Mouse (Mus musculus): ENCODE data around the gene Fam198b. TPM values are rescaled to one million over a fixed set of nuclear protein-coding genes. Genes with fewer than 3 reads are reported as not detected.

Fam198b gene
- polyA plus RNA-seq, 1 experiment from 2014 or later = 26.1 TPM

GRCm38 (mm10) chr3:79925950-79926697 is 41.8 kb downstream of the Fam198b start:
- 52% methylated on average over 4 of the region's 5 CpGs for WGBS (ENCODE audit: missing documents)
- H3K79me2 ChIP-seq (ENCODE audit: inconsistent target) = no peaks in the 10 kb centered on the region
- H3K27ac ChIP-seq = no peak overlapping the region
- H3K4me3 ChIP-seq (ENCODE audit: inconsistent target) = no peak overlapping the region
- no peaks in the 10 kb centered on the region for H3K36me3 ChIP-seq (ENCODE audit: inconsistent target)

DNA sequence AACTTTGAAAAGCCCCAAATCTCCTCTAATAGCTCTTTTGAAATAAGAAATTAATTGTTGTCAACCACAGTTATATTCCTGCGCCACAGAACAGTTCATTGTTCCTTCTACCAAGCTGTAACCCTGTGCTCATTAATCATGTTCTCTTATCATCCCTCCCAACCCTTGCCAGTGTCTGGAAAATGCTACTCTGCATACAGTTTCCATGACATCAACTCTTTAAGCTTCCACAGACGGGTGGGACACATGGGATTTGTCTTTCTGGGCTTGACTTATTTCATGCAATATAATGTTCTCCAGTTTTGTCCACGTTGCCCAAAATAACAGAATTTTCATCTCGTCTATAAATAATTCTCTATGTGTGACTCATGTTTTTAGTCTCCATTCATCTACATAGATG is 42.7 kb downstream of the Fam198b start:
- Histone ChIP-seq H3K79me2 (ENCODE audit: inconsistent target) (no peaks in the 10 kb centered on the region), H3K27ac (no peak overlapping the region), H3K36me3 (ENCODE audit: inconsistent target) (no peaks in the 10 kb centered on the region), H3K4me3 (ENCODE audit: inconsistent target) (no peak overlapping the region)
- WGBS (ENCODE audit: missing documents) = 90% methylated on average over 4 of the region's 4 CpGs

- no peaks in the 10 kb centered on the region for H3K79me2 ChIP-seq (ENCODE audit: inconsistent target)
- no peak overlapping the region for H3K27ac ChIP-seq
- H3K36me3 ChIP-seq (ENCODE audit: inconsistent target) = no peaks in the 10 kb centered on the region
- WGBS (ENCODE audit: missing documents) = 99% methylated on average over 5 of the region's 5 CpGs
- no peak overlapping the region for H3K4me3 ChIP-seq (ENCODE audit: inconsistent target)
Observed at GRCm38 (mm10) chr3:79928409-79928808, 44.1 kb downstream of the Fam198b start.

- Histone ChIP-seq H3K27ac (no peak overlapping the region), H3K36me3 (ENCODE audit: inconsistent target) (no peaks in the 10 kb centered on the region), H3K4me3 (ENCODE audit: inconsistent target) (no peak overlapping the region), H3K79me2 (ENCODE audit: inconsistent target) (no peaks in the 10 kb centered on the region)
- WGBS (ENCODE audit: missing documents) = 94% methylated on average over 6 of the region's 7 CpGs
Observed at GRCm38 (mm10) chr3:79930141-79930744, 45.9 kb downstream of the Fam198b start.

DNA sequence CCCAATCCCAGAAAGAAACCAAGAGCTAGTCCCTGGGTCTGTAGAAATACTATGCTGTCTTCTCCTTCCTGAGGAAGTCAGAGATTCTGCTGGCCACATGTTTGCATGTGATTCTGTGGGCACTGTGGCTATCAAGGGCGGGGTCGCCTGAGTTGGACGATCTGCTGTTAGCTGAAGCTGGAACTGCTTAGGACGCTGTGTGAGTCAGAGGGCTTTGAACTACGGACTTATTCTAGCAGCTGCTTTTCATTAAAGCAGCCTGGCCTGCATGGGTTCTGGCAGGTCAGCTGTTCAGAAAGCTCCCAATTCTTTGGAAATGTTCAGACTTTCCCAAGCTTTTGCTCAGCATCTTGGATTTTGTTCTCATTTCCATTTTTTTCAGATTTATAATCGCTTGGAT is 51.9 kb downstream of the Fam198b start:
- Histone ChIP-seq H3K4me3 (ENCODE audit: inconsistent target) (peak overlapping the region; percentile 9; the same call in 1 of the 2 replicates), H3K27ac (peak overlapping the region; percentile 96), H3K79me2 (ENCODE audit: inconsistent target) (peaks cover 8% of the 10 kb centered on the region; the same call in 1 of the 2 replicates), H3K36me3 (ENCODE audit: inconsistent target) (no peaks in the 10 kb centered on the region)
- WGBS (ENCODE audit: missing documents) = 15% methylated on average over 6 of the region's 6 CpGs

DNA sequence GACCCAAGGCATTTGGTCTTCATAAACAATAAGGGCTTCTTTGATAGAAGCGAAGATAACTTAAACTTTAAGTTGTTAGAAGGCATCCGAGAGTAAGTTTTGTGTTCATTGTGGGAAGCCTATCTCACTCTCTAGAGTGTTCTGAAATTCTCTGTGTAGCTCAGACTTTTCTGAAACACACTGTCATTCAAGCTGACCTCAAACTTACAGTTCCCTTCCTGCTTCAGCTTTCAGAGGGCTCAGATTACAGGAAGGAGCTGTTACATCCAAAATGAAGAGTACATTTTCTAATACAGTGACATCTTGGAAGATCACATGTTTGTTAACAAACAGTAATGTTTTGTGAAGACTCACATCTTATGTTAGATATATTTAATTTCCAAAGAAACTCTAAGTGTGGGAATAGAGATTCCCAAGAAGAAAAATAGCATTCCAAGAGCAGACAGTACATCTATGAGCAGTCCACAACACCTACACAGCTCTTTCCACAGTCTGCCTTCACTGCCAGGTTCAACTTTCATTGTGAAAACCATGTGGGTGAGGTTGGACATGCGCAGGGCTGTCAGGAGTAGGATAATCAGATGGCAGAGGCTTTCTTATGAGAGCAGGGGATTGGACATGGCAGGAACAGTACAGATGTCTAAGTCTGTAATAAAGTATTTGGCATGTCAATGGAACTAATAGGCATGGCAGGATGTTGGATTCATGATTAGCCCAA is 52.6 kb downstream of the Fam198b start:
- H3K79me2 ChIP-seq (ENCODE audit: inconsistent target) = peaks cover 8% of the 10 kb centered on the region; the same call in 1 of the 2 replicates
- WGBS (ENCODE audit: missing documents) = 66% methylated on average over 3 of the region's 3 CpGs
- 0 out of 2 replicates have a peak, but pooled peaks cover 2% of the 10 kb centered on the region for H3K36me3 ChIP-seq (ENCODE audit: inconsistent target)
- peak overlapping the region; percentile 9; the same call in 1 of the 2 replicates for H3K4me3 ChIP-seq (ENCODE audit: inconsistent target)
- H3K27ac ChIP-seq = peak overlapping the region; percentile 96

DNA sequence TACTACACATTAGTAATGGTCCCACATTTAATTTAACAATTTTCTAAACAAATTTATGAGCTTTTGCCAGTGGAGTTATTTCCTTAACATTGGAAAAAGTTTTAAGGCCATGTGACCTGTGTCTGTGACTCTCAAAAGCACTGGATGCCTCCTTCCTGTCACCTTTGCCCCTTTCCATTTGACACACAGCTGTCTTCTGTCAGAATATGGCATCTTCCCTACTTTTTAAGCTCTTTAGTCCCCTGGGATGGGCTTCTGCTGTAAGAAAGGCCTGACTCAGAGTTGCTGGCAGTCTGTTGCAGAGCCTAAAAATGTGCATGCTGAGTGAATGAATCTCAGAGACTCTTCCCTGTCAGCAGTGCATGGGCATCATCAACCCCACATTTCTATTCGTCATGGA is 63.4 kb downstream of the Fam198b start:
- H3K27ac ChIP-seq = no peak overlapping the region
- no peaks in the 10 kb centered on the region for H3K36me3 ChIP-seq (ENCODE audit: inconsistent target)
- 93% methylated on average over 1 of the region's 1 CpGs for WGBS (ENCODE audit: missing documents)
- no peaks in the 10 kb centered on the region for H3K79me2 ChIP-seq (ENCODE audit: inconsistent target)
- H3K4me3 ChIP-seq (ENCODE audit: inconsistent target) = no peak overlapping the region

DNA sequence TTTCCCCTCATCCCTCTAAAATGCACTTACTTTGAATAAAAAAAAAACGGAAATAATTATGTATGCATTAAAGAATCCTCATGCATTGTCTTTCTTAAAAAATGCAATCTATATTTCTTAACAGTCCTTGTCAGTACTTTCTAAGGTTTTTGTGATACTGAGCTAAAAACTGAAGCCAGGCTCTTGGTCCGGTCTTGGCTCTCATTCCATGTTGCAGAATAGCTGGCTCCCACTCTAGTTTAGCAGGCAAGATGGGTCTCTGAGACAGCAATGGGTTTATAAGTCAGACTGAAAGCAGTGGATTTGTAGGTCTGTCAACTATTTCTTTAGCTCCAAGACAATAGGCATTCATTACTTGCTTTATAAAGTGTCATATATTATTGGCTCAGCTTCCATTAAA is 63.8 kb downstream of the Fam198b start:
- H3K79me2 ChIP-seq (ENCODE audit: inconsistent target) = no peaks in the 10 kb centered on the region

GRCm38 (mm10) chr3:79953164-79953759 is 68.9 kb downstream of the Fam198b start:
- Histone ChIP-seq H3K27ac (no peak overlapping the region), H3K4me3 (ENCODE audit: inconsistent target) (no peak overlapping the region), H3K36me3 (ENCODE audit: inconsistent target) (no peaks in the 10 kb centered on the region), H3K79me2 (ENCODE audit: inconsistent target) (no peaks in the 10 kb centered on the region)
- 100% methylated on average over 2 of the region's 2 CpGs for WGBS (ENCODE audit: missing documents)

More for the DNA sequence above, 63.8 kb downstream of the Fam198b start:
- Histone ChIP-seq H3K36me3 (ENCODE audit: inconsistent target) (no peaks in the 10 kb centered on the region), H3K27ac (no peak overlapping the region), H3K4me3 (ENCODE audit: inconsistent target) (no peak overlapping the region)
- 96% methylated on average over 2 of the region's 2 CpGs for WGBS (ENCODE audit: missing documents)

- Histone ChIP-seq H3K36me3 (ENCODE audit: inconsistent target) (no peaks in the 10 kb centered on the region), H3K4me3 (ENCODE audit: inconsistent target) (no peak overlapping the region), H3K79me2 (ENCODE audit: inconsistent target) (no peaks in the 10 kb centered on the region), H3K27ac (no peak overlapping the region)
- 97% methylated on average over 3 of the region's 3 CpGs for WGBS (ENCODE audit: missing documents)
Observed at GRCm38 (mm10) chr3:79955262-79955661, 70.9 kb downstream of the Fam198b start.

DNA sequence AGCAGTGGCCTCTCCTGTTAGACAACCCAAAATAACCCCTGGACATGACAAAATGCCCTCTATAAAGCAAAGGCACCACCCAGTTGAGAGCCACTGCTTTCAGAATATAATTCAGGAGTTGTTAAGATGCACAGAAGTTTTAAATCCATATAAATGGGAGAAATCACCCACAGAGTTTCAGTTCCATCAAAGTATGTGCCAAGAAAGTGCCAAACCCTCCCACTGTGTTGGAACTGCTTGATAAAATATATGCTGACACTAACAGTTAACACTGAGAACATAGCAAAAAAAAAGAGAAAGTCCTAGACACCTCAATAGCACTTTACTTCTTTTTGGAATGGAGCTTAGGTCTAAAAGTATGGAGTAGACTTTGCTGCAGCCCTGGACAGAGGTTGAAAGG is 72.5 kb downstream of the Fam198b start:
- H3K27ac ChIP-seq = no peak overlapping the region
- H3K36me3 ChIP-seq (ENCODE audit: inconsistent target) = no peaks in the 10 kb centered on the region
- no peak overlapping the region for H3K4me3 ChIP-seq (ENCODE audit: inconsistent target)
- no peaks in the 10 kb centered on the region for H3K79me2 ChIP-seq (ENCODE audit: inconsistent target)

GRCm38 (mm10) chr3:79957752-79958151 is 73.4 kb downstream of the Fam198b start:
- no peak overlapping the region for H3K27ac ChIP-seq
- no peak overlapping the region for H3K4me3 ChIP-seq (ENCODE audit: inconsistent target)
- no peaks in the 10 kb centered on the region for H3K79me2 ChIP-seq (ENCODE audit: inconsistent target)
- no peaks in the 10 kb centered on the region for H3K36me3 ChIP-seq (ENCODE audit: inconsistent target)
- WGBS (ENCODE audit: missing documents) = 86% methylated on average over 2 of the region's 2 CpGs

DNA sequence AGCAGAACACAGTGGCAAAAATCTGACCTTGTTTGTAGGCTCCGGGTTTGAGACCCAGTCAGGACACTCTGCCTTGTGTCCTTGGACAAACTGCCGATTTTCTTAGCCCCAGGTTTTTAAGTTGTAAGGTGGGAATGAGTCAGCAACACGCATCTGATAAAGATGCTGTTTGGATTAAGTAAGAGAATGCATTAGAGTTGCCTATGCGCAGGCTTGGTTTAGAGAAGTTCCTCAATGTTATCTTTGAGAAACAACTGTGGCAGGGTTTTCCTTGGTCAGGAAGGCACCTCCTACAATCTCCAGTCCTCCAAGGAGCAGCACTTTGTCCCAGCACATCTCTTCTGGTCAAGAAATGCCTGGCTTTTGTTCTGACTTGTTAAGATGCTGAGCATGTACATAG is 82.4 kb downstream of the Fam198b start:
- WGBS (ENCODE audit: missing documents) = 14% methylated on average over 4 of the region's 4 CpGs
- no peaks in the 10 kb centered on the region for H3K79me2 ChIP-seq (ENCODE audit: inconsistent target)
- H3K27ac ChIP-seq = no peak overlapping the region
- H3K4me3 ChIP-seq (ENCODE audit: inconsistent target) = no peak overlapping the region
- no peaks in the 10 kb centered on the region for H3K36me3 ChIP-seq (ENCODE audit: inconsistent target)

DNA sequence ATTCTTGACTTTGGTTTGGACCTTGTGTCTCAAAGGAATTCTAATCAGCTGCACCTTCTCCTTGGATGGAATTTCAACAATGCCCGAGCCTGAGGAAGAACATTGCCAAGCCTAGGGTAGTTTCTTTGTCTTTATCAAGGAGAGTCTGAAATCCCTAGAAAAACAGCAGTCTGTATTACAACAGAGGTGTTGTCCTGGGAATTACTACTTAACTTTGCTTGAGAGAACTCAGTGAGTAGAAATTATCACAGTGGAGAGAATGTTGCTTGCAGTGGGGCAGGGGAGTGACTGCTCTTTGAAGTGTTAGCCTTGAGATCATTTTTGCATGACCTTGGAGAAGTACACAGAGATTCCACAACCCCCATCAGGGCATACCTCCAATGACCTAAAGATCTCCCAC is 83.0 kb downstream of the Fam198b start:
- WGBS (ENCODE audit: missing documents) = 100% methylated on average over 1 of the region's 1 CpGs
- Histone ChIP-seq H3K27ac (no peak overlapping the region), H3K79me2 (ENCODE audit: inconsistent target) (no peaks in the 10 kb centered on the region), H3K4me3 (ENCODE audit: inconsistent target) (no peak overlapping the region), H3K36me3 (ENCODE audit: inconsistent target) (no peaks in the 10 kb centered on the region)

DNA sequence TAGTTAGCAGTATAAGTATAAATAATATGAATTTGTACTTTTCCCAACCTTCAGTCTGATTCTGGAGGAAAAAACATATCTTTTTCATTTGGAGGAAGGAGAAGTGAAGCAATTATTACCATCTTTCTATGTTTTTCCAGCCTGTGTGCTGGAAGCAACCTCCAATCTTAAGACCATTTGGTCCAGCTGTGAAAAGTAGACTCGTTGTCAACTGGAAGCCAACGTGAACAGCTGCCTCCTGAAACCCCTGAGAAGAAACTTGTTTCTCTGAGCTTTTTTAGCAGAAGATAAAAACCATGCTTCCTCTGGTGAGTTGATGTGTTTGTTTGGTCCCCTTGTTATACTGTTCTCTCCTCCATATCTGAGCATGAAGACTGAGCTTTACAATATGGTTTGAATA is 84.1 kb downstream of the Fam198b start:
- 85% methylated on average over 2 of the region's 2 CpGs for WGBS (ENCODE audit: missing documents)
- H3K79me2 ChIP-seq (ENCODE audit: inconsistent target) = no peaks in the 10 kb centered on the region
- H3K36me3 ChIP-seq (ENCODE audit: inconsistent target) = no peaks in the 10 kb centered on the region
- H3K27ac ChIP-seq = no peak overlapping the region
- no peak overlapping the region for H3K4me3 ChIP-seq (ENCODE audit: inconsistent target)

Data from macrophage (primary cell).